Mouse (Mus musculus): ENCODE results near the gene Uvrag. TPM values are rescaled to one million over a fixed set of nuclear protein-coding genes. Genes with fewer than 3 reads are reported as not detected.

Gene Uvrag
- total and polyA plus RNA-seq, 3 experiments = 15.0 to 19.5 TPM; not detected in 1

DNA sequence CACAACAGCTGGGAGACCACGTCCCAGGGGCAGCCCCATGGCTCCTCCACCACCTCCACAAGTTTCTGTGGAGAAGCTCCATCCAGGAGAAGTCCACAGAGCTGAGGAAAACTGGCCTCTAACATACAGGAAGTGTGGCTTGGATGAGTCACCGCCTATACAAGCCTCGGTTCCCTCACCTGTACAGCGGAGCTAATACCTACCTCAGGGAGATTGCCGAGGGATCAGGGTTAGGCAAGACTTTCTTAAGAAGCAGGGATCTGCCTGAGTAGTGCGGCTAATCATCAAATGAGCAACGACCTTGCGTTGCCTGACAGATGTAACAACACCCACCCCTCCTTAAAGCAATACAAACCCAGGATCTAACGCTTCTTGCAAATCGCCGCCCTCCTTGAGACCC, 34.2 kb upstream of the Uvrag start:
- H3K27me3 ChIP-seq (ENCODE audit: control insufficient read depth in 1 of 2, insufficient read depth in 2 of 2, low read length in 2 of 2) = no peaks in the 10 kb centered on the region
- no peak for TF ChIP-seq MAZ (IDR thresholded peaks at IDR 0.05; ENCODE audit: low read depth, low read length)
- TF ChIP-seq E2F4 (IDR thresholded peaks at IDR 0.05; ENCODE audit: borderline replicate concordance, low read depth, low read length) = no peak
- no peak for TF ChIP-seq JUND (IDR thresholded peaks at IDR 0.05; ENCODE audit: low read depth, low read length)
- no peak for TF ChIP-seq MAFK (IDR thresholded peaks at IDR 0.05; ENCODE audit: borderline replicate concordance, low read depth, low read length)
- no peak for TF ChIP-seq RCOR1 (IDR thresholded peaks at IDR 0.05; ENCODE audit: low read depth, low read length)
- no peak for TF ChIP-seq TBP (IDR thresholded peaks at IDR 0.05; ENCODE audit: low read depth, low read length)
- TF ChIP-seq GATA1 (IDR thresholded peaks at IDR 0.05; ENCODE audit: low read depth, low read length) = no peak
- TF ChIP-seq CTCF (IDR thresholded peaks at IDR 0.05 in 2 of 3, conservative IDR thresholded peaks at IDR 0.05 in 1 of 3; ENCODE audit: control insufficient read depth in 1 of 3, insufficient read depth in 1 of 3, low read depth in 2 of 3, low read length in 3 of 3, poor library complexity in 1 of 3, severe bottlenecking in 1 of 3) = no peak
- TF ChIP-seq GABPA (IDR thresholded peaks at IDR 0.05; ENCODE audit: low read depth, low read length) = no peak

GRCm38 (mm10) chr7:99174006-99174405, 33.1 kb upstream of the Uvrag start:
- Histone ChIP-seq H3K36me3 (ENCODE audit: control insufficient read depth in 1 of 2, insufficient read depth in 2 of 2, low read length in 2 of 2) (peaks cover 0 to 8% of the 10 kb centered on the region in 2 experiments; a peak in 2 of 4 replicates), H3K27ac (ENCODE audit: control insufficient read depth, low read depth, low read length) (no peak overlapping the region), H3K27me3 (ENCODE audit: control insufficient read depth in 1 of 2, insufficient read depth in 2 of 2, low read length in 2 of 2) (no peaks in the 10 kb centered on the region), H3K4me1 (ENCODE audit: control insufficient read depth in 1 of 2, insufficient read depth in 2 of 2, low read length in 2 of 2) (peaks cover 2 to 21% of the 10 kb centered on the region in 2 experiments; a peak in 3 of 4 replicates), H3K4me3 (ENCODE audit: control insufficient read depth in 1 of 2, insufficient read depth in 1 of 2, low read depth in 2 of 2, low read length in 2 of 2) (no peak overlapping the region), H3K79me2 (ENCODE audit: control insufficient read depth, insufficient read depth, low read length, poor library complexity) (no peaks in the 10 kb centered on the region), H3K9me3 (replicated peaks; ENCODE audit: insufficient read depth, low read length) (no peaks in the 10 kb centered on the region), H3K9ac (ENCODE audit: control insufficient read depth, low read depth, low read length, poor library complexity, severe bottlenecking) (no peak overlapping the region)
- TF ChIP-seq MAZ (IDR thresholded peaks at IDR 0.05; ENCODE audit: low read depth, low read length) = no peak
- TF ChIP-seq TCF12 (IDR thresholded peaks at IDR 0.05; ENCODE audit: low read depth, low read length) = no peak
- no peak for TF ChIP-seq TBP (IDR thresholded peaks at IDR 0.05; ENCODE audit: low read depth, low read length)
- no peak for TF ChIP-seq E2F4 (IDR thresholded peaks at IDR 0.05; ENCODE audit: borderline replicate concordance, low read depth, low read length)
- no peak for TF ChIP-seq NELFE (IDR thresholded peaks at IDR 0.05; ENCODE audit: low read depth, low read length)
- no peak for TF ChIP-seq CTCF (IDR thresholded peaks at IDR 0.05 in 2 of 3, conservative IDR thresholded peaks at IDR 0.05 in 1 of 3; ENCODE audit: control insufficient read depth in 1 of 3, insufficient read depth in 1 of 3, low read depth in 2 of 3, low read length in 3 of 3, poor library complexity in 1 of 3, severe bottlenecking in 1 of 3)
- TF ChIP-seq POLR2AphosphoS2 (IDR thresholded peaks at IDR 0.05; ENCODE audit: low read length) = no peak
- no peak for TF ChIP-seq POLR2AphosphoS5 (IDR thresholded peaks at IDR 0.05; ENCODE audit: borderline replicate concordance, low read depth, low read length)
- TF ChIP-seq MYB (IDR thresholded peaks at IDR 0.05; ENCODE audit: low read depth, low read length) = no peak
- no peak for TF ChIP-seq SMC3 (IDR thresholded peaks at IDR 0.05; ENCODE audit: low read depth, low read length)
- no peak for TF ChIP-seq RAD21 (IDR thresholded peaks at IDR 0.05; ENCODE audit: low read depth, low read length)
- no peak for TF ChIP-seq ETS1 (IDR thresholded peaks at IDR 0.05; ENCODE audit: low read depth, low read length)
- TF ChIP-seq TAL1 (IDR thresholded peaks at IDR 0.05; ENCODE audit: low read length) = no peak
- TF ChIP-seq CHD1 (IDR thresholded peaks at IDR 0.05; ENCODE audit: low read depth, low read length) = no peak
- no peak for TF ChIP-seq MAX (IDR thresholded peaks at IDR 0.05; ENCODE audit: low read length)
- DNase-seq (ENCODE audit: low read depth, low spot score) = no peak

More for the DNA sequence above, 34.2 kb upstream of the Uvrag start:
- Histone ChIP-seq H3K36me3 (ENCODE audit: control insufficient read depth in 1 of 2, insufficient read depth in 2 of 2, low read length in 2 of 2) (peaks cover 0 to 12% of the 10 kb centered on the region in 2 experiments; a peak in 2 of 4 replicates), H3K27ac (ENCODE audit: control insufficient read depth, low read depth, low read length) (no peak overlapping the region), H3K4me1 (ENCODE audit: control insufficient read depth in 1 of 2, insufficient read depth in 2 of 2, low read length in 2 of 2) (peaks cover 4 to 30% of the 10 kb centered on the region in 2 experiments), H3K4me3 (ENCODE audit: control insufficient read depth in 1 of 2, insufficient read depth in 1 of 2, low read depth in 2 of 2, low read length in 2 of 2) (no peak overlapping the region), H3K9me3 (replicated peaks; ENCODE audit: insufficient read depth, low read length) (no peaks in the 10 kb centered on the region), H3K79me2 (ENCODE audit: control insufficient read depth, insufficient read depth, low read length, poor library complexity) (no peaks in the 10 kb centered on the region), H3K9ac (ENCODE audit: control insufficient read depth, low read depth, low read length, poor library complexity, severe bottlenecking) (no peak overlapping the region)
- no peak for DNase-seq (ENCODE audit: low read depth, low spot score)
